Mouse (Mus musculus) urinary bladder, postnatal 10 days (tissue): ENCODE results near the gene 4930518I15Rik.
A peak's percentile ranks its signal among the peaks of the same experiment; 100 is the strongest.
"Not testable (repeated sequence)": the region's sequence is repeated elsewhere in the genome, so short reads cannot be mapped to it uniquely, and the experiment has no call there.

Source experiments
- DNase-seq: peaks from one replicate; pipeline ENCODE4 v3.0.0; 2022; ENCODE audit warnings: low spot score

The 4930518I15Rik gene

DNA sequence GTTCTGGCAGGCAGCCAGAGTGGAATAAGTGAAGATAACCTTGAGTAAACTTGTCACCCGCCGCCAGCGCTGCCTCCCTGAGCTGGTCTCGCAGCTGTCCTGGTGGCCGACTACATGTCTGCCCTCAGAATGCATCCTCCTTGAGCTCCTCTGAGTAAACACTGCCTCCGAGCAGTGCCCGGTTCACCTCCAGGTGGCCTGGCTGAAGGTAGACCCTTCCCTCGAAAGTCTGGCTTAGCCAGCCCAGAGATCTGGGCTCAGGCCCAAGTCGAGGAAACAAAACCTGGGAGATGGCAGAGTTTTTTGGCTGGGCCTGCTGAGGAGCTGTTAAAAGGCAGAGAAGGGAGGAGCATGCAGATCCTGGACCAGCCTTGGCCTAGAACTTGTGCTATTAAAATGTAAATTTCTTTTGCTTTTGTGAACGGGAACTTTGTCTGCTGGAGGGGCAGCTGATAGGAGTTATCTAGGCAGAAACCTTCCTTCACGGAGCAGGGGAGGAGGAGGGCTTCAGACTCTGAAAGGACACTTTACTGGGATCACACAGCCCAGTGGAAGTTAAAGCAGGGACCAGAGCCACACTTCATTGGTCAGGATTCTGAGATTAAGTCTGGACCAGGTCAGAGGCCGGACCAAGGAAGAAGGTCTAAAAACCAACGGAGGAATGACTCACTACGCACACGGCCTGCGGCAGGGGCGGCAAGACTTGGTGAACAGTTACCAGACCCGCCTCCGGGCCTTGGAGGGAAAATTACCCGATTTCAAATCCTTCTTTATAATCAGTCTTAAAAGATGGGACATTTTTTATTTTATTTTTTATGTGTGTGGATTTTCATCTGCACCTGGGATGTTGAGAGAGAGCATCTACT is 15.7 kb downstream of the 4930518I15Rik start:
- no peak for DNase-seq

DNA sequence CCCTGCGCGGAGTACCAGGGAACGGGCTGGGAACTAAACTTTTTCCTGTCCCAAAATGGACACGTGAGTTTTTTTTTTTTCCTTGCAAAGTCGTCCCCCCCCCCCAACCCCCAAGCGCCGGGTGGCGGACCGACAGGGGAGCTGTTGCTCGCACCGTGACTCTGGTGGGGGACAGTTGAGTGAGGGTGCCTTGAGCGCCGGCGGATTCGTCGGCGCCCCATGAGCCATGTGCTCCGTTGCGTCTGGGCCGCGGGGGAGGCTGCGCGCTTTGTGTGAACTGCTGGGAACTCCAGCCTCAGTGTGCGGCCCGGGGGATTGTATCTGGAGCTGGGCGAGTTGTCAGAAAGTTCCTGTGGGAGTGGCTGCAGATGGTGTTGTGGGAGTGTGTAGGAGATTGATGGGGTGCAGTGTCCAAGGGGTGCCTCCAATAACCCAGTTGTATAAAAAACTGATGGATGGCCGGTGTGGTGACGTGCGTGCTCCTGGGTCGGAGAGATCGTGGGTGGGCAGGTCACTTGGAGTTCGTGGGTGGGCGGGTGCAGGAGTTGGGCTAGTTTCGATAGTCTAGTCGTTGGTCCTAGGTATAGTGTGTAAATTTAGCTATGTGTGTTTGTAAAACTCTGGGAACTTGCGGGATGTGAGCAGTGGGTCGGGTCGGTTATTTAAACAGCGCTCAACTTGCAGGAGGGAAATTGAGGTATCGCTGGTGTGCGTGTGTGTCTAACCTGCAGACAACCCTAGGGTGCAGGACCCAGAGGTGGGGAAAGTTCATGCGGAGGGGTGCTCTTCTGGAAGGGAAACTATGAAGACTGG is 16.5 kb downstream of the 4930518I15Rik start:
- DNase-seq = no peak

DNA sequence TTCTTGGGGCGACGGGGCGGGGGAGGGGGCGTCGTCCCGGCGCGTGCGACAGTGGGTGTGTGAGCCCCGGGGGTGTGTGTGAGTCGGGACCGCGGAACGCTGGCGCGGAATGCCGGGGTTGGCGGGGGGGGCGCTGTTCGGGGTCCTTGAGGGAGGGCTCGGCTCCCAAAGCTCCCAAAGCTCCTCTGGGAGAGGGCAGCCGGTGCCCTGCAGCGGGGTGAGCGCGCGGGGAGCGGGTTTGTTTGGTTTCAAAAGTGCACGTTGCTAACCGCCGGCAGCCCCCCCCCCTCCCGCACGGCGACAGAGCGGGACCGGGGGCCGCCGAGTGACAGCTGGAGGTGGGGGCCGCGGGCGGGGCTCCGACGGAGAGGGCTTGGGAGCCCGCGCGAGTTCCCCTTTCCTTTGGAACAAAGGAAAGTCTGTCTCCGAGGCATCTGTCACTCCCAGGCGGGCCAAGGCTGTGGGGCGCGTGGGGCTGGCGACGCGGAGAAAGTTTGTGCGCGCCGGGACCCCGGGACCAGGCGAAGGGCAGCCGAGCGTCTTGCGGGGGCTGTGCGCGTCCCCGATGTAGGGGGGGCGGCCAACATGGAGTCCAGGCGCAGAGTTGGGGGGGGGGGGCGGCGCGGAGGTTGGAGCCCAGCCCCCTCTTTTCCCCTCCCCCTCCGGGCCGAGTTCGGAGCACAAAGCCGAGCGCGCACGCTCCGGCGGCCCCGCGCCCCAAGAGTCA is 17.3 kb downstream of the 4930518I15Rik start:
- no peak for DNase-seq

DNA sequence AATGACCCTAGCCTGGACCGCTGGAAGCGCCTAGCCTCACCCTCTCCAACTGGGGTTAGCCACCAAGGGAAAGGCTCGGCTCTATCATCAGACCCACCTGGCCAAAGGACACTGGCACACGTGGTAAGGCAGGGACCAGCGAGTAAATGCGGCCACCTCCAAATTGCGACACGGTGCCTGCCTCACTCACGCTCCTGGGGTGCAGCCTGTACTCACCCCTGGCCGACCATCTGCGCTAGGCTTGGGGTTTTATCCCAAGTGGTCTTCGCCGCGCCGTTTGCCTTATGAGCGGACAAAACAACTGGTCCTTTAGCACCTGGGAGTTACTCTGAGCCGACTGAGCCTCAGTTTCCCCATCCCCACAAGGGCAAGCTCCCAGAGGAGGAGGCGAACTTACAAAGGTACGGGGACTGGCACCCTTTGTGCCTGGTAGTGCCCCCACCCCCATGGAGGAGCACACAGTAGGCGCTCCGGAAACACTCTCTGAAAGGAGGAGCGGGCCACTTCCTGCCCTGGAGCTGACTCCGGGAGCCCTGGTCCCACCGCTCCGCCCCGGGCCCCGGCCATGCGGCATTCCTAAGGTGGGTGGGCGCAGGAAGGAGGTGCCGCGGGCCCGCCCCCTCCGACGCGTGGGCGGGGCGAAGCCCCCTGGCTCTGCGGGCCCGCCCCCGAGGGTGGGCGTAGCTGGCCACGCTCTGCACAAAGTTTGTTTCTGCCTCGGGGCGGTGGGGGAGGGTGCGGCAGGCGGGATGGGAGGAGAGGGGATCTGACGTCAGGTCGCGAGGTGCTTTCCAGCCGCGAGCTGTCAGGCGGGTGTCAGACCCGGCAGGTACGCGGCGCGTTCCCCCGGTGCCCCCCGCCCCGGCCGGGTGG is 18.2 kb downstream of the 4930518I15Rik start, which contains the start of gene Tgif2:
Tgif2 (plus strand) TSS at position 689 of the 873 bp plus-strand sequence.
- peak; percentile 45 for DNase-seq

DNA sequence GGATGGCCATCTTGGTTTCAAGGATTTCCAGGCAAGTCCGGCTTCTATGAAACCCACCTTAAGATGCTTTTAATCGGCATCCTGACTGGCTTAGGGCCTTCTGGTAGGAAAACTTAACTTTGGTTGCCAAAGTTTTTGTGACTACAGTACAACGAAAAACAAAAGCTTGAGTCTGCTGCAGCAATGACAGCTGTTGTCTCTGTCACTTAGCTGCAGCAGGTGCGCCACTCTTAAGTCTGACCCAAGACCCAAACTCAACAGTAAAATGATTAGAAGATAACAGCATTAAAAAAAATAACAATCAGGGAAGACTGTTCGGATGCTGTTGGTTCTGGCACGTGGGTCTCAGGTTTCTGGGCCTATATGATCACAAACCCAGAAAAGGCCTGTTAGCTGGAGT is 18.9 kb downstream of the 4930518I15Rik start:
- DNase-seq = no peak

DNA sequence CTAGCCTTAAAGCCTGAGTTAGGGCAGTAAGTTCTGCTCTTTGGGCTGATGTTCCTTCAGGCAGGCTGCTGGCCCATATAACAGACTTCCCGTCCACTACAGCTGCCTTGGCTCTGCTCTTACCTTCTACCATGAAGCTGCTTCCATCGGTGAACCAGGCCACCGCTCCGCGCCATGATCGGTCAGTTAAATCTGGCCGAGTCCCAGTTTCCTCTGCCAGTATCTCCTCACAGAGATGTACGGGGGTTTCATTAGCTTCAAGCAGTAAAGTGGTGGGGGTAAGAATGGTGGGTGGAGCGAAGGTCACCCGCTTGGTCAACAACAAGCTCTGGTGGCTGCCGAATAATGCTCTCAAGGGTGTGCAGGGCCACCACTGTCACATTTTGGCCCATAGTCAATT is 23.4 kb downstream of the 4930518I15Rik start:
- DNase-seq = no peak

DNA sequence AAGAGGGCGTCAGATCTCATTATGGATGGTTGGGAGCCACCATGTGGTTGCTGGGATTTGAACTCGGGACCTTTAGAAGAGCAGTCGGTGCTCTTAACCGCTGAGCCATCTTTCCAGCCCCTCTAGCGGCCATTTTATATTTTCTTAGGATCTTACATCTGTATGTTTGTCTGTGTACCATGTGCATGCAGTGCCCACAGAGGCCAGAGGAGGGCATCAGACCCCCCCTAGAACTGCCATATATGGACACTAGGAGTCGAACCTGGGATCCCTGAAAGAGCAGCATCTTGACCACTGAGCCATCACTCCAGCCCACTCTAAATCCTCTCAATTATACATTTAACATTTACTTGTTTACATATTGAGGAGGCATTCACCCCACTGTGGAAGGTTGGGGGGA is 32.6 kb downstream of the 4930518I15Rik start:
- not testable (repeated sequence) for DNase-seq

DNA sequence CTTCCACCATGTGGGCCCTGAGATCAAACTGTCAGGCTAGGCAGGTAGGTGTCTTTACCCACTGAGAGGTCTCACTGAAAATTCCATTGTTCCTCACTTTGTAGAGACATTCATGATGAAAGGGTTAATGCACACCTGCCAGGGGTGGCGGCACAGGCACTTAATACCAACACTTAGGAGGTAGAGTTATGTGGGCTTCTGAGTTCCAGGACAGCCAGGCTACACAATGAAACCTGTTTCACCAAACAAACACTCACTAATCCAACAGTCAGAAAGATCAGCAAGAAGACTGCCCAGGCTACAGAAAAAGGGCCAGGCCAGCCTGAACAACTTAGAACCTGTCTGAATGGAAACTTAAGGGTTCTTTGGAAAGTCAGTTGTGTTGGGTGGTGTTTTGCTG is 41.6 kb downstream of the 4930518I15Rik start:
- no peak for DNase-seq

DNA sequence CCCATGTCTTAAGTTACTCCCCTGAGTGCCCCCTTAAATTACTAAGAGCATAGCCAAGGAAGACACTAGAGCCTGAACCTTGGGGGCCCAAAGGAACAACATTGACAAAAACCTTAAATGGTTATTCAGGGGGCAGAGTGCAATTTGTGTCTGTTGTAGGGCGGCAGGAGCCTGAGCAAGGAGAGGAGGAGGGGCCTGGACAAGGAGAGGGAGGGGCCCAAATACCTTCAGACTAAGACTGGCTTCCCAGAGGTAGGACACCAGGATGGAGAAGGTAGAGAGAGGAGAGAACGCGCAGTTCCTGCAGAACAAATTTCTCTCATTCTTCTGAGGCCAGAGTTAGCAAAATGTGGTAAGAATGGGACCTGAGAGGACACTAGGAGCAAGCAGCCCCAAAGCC is 42.3 kb downstream of the 4930518I15Rik start:
- DNase-seq = no peak

DNA sequence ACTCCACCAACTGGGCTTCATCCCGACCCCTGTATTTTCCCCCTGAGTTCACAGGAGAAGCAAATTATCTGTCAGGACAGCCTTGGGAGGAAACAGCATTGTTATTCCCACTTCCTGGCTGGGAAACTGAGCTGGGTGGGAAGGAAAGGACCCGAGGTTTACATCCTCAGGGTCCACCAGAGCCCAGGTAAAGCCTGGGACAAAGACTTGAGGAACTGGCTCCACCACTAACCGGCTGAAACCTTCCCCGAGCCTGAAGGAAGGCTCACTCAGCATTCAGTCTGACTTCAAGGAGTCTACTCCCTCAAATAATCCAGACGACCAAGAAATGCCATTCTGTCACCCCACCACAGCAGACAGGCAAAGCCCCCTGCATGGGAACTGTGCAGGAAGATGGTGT is 42.9 kb downstream of the 4930518I15Rik start:
- no peak for DNase-seq

DNA sequence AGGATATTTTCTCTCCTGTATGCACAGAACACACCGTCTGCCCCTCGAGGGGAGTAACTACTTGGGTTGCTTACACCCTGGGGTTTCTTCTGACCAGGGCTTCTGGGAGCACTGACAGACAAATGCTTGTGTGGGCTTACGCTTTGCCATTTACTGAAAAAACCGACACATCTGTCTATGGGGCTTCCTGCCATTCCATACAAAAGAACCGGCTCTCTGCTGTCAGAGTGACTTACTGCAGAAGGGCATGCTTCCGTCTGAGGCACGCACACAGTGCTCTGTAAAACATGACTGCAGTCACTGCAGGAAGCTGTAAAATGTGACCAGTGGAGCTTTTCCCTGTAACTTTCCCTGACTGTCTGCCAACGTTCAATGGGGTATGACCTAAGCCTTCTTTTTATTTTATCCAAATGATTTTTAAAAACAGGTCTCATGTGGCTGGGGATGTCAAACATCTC is 43.4 kb downstream of the 4930518I15Rik start:
- DNase-seq = no peak

DNA sequence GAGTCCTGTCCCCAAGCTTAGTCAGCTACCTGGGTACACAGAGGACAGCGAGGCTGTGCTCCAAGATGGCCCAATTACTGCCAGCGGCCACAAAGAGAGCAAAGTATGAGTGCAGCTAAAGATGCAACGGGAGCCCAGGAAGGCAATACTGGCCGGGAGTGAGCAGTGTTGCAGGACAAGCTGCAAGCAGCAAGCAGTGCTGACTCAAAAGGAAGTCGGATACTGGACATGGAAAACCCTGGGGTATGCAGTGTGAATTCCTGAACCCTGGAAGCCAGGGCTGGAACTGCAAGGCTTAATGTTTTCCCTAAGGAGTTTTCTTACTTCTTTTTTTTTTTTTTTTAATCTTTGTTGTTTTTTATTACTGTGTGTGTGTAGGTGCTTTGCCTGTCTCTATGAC is 46.2 kb downstream of the 4930518I15Rik start:
- no peak for DNase-seq

DNA sequence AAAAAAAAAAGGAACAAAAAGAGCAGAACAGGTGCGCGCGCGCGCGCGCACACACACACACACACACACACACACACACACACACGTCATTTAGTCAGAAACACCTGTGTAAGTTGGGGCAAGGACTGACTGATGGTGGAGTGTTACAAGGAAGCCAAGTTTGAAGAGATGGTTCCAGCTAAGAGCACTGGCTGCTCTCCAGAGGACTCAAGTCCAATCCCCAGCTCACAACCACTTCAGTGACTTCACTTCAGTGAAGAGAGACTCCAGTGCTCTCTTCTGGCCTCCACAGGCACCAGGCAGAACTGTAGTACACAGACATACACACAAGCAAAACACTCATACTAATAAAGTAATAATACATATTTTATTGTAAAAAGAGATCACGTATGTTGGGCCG is 47.0 kb downstream of the 4930518I15Rik start:
- DNase-seq = no peak

DNA sequence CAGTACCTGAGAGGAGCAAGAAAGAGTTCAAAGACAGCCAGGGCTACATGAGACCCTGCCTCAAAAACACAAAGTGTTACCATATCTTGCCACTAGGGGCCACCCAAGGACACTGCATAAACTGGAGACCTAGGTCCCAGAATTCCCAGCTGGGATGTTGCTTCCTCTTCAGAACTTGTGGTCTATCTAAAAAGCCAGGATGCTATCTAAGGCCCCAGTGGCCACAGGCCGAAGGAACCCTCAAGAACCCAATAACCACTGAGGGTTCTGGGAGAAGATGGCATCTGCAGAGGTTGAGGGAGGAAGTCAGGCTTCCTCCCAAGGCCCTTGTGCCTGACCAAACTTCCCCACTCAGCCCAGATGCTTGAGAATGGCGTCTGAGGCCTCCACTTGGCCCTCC is 48.2 kb downstream of the 4930518I15Rik start:
- no peak for DNase-seq

DNA sequence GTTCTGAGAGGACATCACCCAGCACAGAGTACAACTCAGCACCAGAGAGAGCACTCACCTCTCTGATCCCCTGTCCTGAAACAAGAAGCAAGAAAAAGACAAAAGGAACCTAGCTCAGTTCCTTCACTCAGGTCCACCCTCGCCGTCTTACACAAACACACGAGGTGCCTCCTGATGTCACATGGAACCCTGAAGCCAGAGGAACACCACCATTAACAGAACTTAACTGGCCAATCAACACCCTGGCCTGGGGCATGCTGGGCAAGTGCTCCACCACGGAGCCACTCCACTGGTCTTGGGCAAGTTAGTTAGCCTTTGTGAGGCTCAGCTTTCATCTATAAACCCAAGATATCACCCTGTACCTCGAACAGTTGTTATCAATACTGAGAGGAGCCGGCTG is 50.9 kb downstream of the 4930518I15Rik start:
- DNase-seq = no peak
